Mouse (Mus musculus) midbrain, embryonic 10.5 days (tissue): ENCODE measurements around the gene Plxdc1. TPM values are rescaled to one million over a fixed set of nuclear protein-coding genes. Genes with fewer than 3 reads are reported as not detected.

ENCODE experiments used
- DNase-seq: peaks from one replicate; pipeline ENCODE4 v3.0.0-alpha.2; 2017; ENCODE audit warnings: low spot score
- H3K27ac ChIP-seq: fragments of 300-500 bp; sonication (generic); replicated peaks from 2 replicates; pipeline ENCODE4 v1.5.1; 2016; ENCODE audit warnings: mild to moderate bottlenecking
- H3K27me3 ChIP-seq: fragments of 300-500 bp; sonication (generic); 2 replicates; pipeline ENCODE4 v1.6.1; 2016; ENCODE audit warnings: low read depth, mild to moderate bottlenecking; ENCODE audit not compliant: poor library complexity, severe bottlenecking
- H3K36me3 ChIP-seq: fragments of 300-500 bp; sonication (generic); 2 replicates; pipeline ENCODE4 v1.6.1; 2016; ENCODE audit warnings: mild to moderate bottlenecking, moderate library complexity
- H3K4me1 ChIP-seq: fragments of 300-500 bp; sonication (generic); 2 replicates; pipeline ENCODE4 v1.6.1; 2016
- H3K4me3 ChIP-seq: fragments of 300-500 bp; sonication (generic); 2 replicates; pipeline ENCODE4 v1.5.1; 2016; ENCODE audit warnings: mild to moderate bottlenecking, moderate library complexity
- H3K9me3 ChIP-seq: fragments of 300-500 bp; sonication (generic); replicated peaks from 2 replicates; pipeline ENCODE4 v1.6.1; 2016; ENCODE audit warnings: mild to moderate bottlenecking
- WGBS: fragments of 180-500 bp; shearing (Covaris S2); methylation state at CpG from one replicate; pipeline ENCODE4 v1.1.7; 2016; 5-methylcytosine and 5-hydroxymethylcytosine counted together
- microRNA-seq: library from miRNA; unstranded; fragments of <30 nt; microRNA quantifications from one replicate; pipeline ENCODE4, GENCODE M21; 2017
- polyA plus RNA-seq: library from polyadenylated mRNA; unstranded; fragments of >200 nt; fragmentation: Nextera tagmentation; extraction: Ambion mirVana; gene quantifications from 2 replicates; pipeline ENCODE4 v1.2.1, GENCODE M21; 2016

The Plxdc1 gene
- polyA plus RNA-seq, 1 experiment from 2014 or later, result 0.06 TPM

- Histone ChIP-seq H3K27me3 (no peaks in the 10 kb centered on the region), H3K27ac (peak overlapping the region; percentile 89), H3K36me3 (no peaks in the 10 kb centered on the region), H3K4me3 (peak overlapping the region; percentile 68), H3K4me1 (0 out of 2 replicates have a peak, but pooled peaks cover 4% of the 10 kb centered on the region), H3K9me3 (no peaks in the 10 kb centered on the region; the same call in 1 of the 2 replicates)
- no peak for DNase-seq
- 29% methylated on average over 7 of the region's 7 CpGs for WGBS
Measured at GRCm38 (mm10) chr11:97884601-97885185, 101.6 kb downstream of the Plxdc1 start.

- Histone ChIP-seq H3K4me3 (peak within 1 kb of the TSS; percentile 68), H3K36me3 (no peaks in the 10 kb centered on the region), H3K9me3 (no peaks in the 10 kb centered on the region; the same call in 1 of the 2 replicates), H3K4me1 (0 out of 2 replicates have a peak, but pooled peaks cover 4% of the 10 kb centered on the region), H3K27ac (peak within 1 kb of the TSS; percentile 89), H3K27me3 (no peaks in the 10 kb centered on the region)
- WGBS, result under 1% methylated on average over 37 of the region's 37 CpGs
- DNase-seq, result peak; percentile 97
Measured at GRCm38 (mm10) chr11:97883918-97884600, 102.2 kb downstream of the Plxdc1 start, which contains the start of gene Fbxo47. Gene Fbxo47, minus strand, starts transcription at chr11:97884154.

GRCm38 (mm10) chr11:97883542-97883917 is 102.7 kb downstream of the Plxdc1 start:
- no peaks in the 10 kb centered on the region; the same call in 1 of the 2 replicates for H3K9me3 ChIP-seq
- H3K4me3 ChIP-seq, result peak overlapping the region; percentile 68
- 0 out of 2 replicates have a peak, but pooled peaks cover 4% of the 10 kb centered on the region for H3K4me1 ChIP-seq
- DNase-seq, result peak; percentile 78
- no peaks in the 10 kb centered on the region for H3K36me3 ChIP-seq
- WGBS, result 5% methylated on average over 26 of the region's 26 CpGs
- H3K27ac ChIP-seq, result peak overlapping the region; percentile 89
- no peaks in the 10 kb centered on the region for H3K27me3 ChIP-seq

- Histone ChIP-seq H3K4me3 (no peak overlapping the region), H3K27ac (no peak overlapping the region), H3K9me3 (no peaks in the 10 kb centered on the region; the same call in 1 of the 2 replicates), H3K27me3 (no peaks in the 10 kb centered on the region), H3K4me1 (0 out of 2 replicates have a peak, but pooled peaks cover 4% of the 10 kb centered on the region), H3K36me3 (no peaks in the 10 kb centered on the region)
- 93% methylated on average over 4 of the region's 4 CpGs for WGBS
- DNase-seq, result no peak
Measured at GRCm38 (mm10) chr11:97880362-97880761, 105.9 kb downstream of the Plxdc1 start.

- H3K36me3 ChIP-seq, result no peaks in the 10 kb centered on the region
- DNase-seq, result no peak
- no peaks in the 10 kb centered on the region for H3K4me1 ChIP-seq
- H3K27me3 ChIP-seq, result no peaks in the 10 kb centered on the region
- H3K4me3 ChIP-seq, result no peak overlapping the region
- 94% methylated on average over 2 of the region's 2 CpGs for WGBS
- H3K9me3 ChIP-seq, result no peaks in the 10 kb centered on the region
- H3K27ac ChIP-seq, result no peak overlapping the region
Measured at GRCm38 (mm10) chr11:97877341-97877740, 108.9 kb downstream of the Plxdc1 start.

GRCm38 (mm10) chr11:97874396-97874795 is 111.8 kb downstream of the Plxdc1 start:
- DNase-seq, result no peak
- no peaks in the 10 kb centered on the region for H3K9me3 ChIP-seq
- WGBS, result 92% methylated on average over 1 of the region's 1 CpGs
- no peak overlapping the region for H3K4me3 ChIP-seq
- no peaks in the 10 kb centered on the region for H3K27me3 ChIP-seq
- H3K4me1 ChIP-seq, result no peaks in the 10 kb centered on the region
- H3K27ac ChIP-seq, result no peak overlapping the region
- H3K36me3 ChIP-seq, result no peaks in the 10 kb centered on the region

Small RNA genes lying within 50 kb of the gene (microRNA-seq; reads per million reads assigned to microRNA genes)
- not detected for gene Gm22461
- not detected for gene Gm27597

Other genes with a start within 250 kb of the Plxdc1 start
- 1.4 and 1.5 TPM in 2 replicates for gene Pip4k2b, start 241.7 kb downstream of the Plxdc1 start, polyA plus RNA-seq
- 20.5 and 21.8 TPM in 2 replicates for gene Cwc25, start 219.9 kb downstream of the Plxdc1 start, polyA plus RNA-seq
- 0.20 and 0.46 TPM in 2 replicates for gene 1700001P01Rik, start 210.5 kb downstream of the Plxdc1 start, polyA plus RNA-seq
- gene Rpl23, start 204.0 kb downstream of the Plxdc1 start, polyA plus RNA-seq, result 378 and 451 TPM in 2 replicates
- gene Lasp1, start 187.4 kb downstream of the Plxdc1 start, polyA plus RNA-seq, result 75.1 and 88.8 TPM in 2 replicates
- 12.6 and 14.3 TPM in 2 replicates for gene B230217C12Rik, start 145.7 kb downstream of the Plxdc1 start, polyA plus RNA-seq
- 0.38 and 0.40 TPM in 2 replicates for gene Fbxo47, start 102.3 kb downstream of the Plxdc1 start, polyA plus RNA-seq
- 8.9 and 16.8 TPM in 2 replicates for gene Arl5c, start 9.7 kb upstream of the Plxdc1 start, polyA plus RNA-seq
- gene Cacnb1, start 36.6 kb upstream of the Plxdc1 start, polyA plus RNA-seq, result 7.8 and 12.5 TPM in 2 replicates
- 976 and 1,159 TPM in 2 replicates for gene Rpl19, start 40.3 kb upstream of the Plxdc1 start, polyA plus RNA-seq
- 0.40 and 0.41 TPM in 2 replicates for gene Stac2, start 67.0 kb upstream of the Plxdc1 start, polyA plus RNA-seq
- gene Fbxl20, start 164.0 kb upstream of the Plxdc1 start, polyA plus RNA-seq, result 21.0 and 23.7 TPM in 2 replicates
- 74.3 and 82.5 TPM in 2 replicates for gene Med1, start 206.8 kb upstream of the Plxdc1 start, polyA plus RNA-seq
- 10.7 and 12.0 TPM in 2 replicates for gene Cdk12, start 216.6 kb upstream of the Plxdc1 start, polyA plus RNA-seq